Mouse (Mus musculus) heart, adult 18-20 months (tissue): ENCODE measurements at regions not wholly inside any gene's neighbourhood (a gene's known extent, or its start where the extent isn't known, plus 50 kb on each side); places are given as distances from the start of the nearest gene placed in this dataset.
"Not testable (repeated sequence)": the region's sequence is repeated elsewhere in the genome, so short reads cannot be mapped to it uniquely, and the experiment has no call there.

ENCODE experiments used
- DNase-seq, 2 experiments: peaks; one replicate each; pipeline ENCODE4 v3.0.0; 2021 to 2022; ENCODE audit warnings: mixed read lengths in 1 of 2

GRCm38 (mm10) chr17:4563641-4564040 is 430.5 kb upstream of the Arid1b start:
- DNase-seq, result no peak

- no peak for DNase-seq
Measured at GRCm38 (mm10) chr17:4576883-4577282, 417.2 kb upstream of the Arid1b start.

- DNase-seq, result no peak
Measured at GRCm38 (mm10) chr17:4581851-4582250, 412.3 kb upstream of the Arid1b start.

GRCm38 (mm10) chr17:4610481-4610880 is 383.7 kb upstream of the Arid1b start:
- DNase-seq, result peak in 1 of 2 experiments; percentile 3

GRCm38 (mm10) chr17:4610993-4611392 is 383.1 kb upstream of the Arid1b start:
- DNase-seq, result no peak

- peak in 1 of 2 experiments; percentile 15 for DNase-seq
Measured at GRCm38 (mm10) chr17:4611711-4612110, 382.4 kb upstream of the Arid1b start.

GRCm38 (mm10) chr17:4612136-4612535 is 382.0 kb upstream of the Arid1b start:
- peak; percentile 49 to 69 for DNase-seq

GRCm38 (mm10) chr17:4612741-4613140 is 381.4 kb upstream of the Arid1b start:
- peak; percentile 61 to 67 for DNase-seq

- no peak for DNase-seq
Measured at GRCm38 (mm10) chr17:4620361-4620760, 373.8 kb upstream of the Arid1b start.

- DNase-seq, result not testable (repeated sequence)
Measured at GRCm38 (mm10) chr17:4626126-4626525, 368.0 kb upstream of the Arid1b start.

- DNase-seq, result no peak
Measured at GRCm38 (mm10) chr17:4627542-4627941, 366.6 kb upstream of the Arid1b start.

- DNase-seq, result no peak
Measured at GRCm38 (mm10) chr17:4631122-4631521, 363.0 kb upstream of the Arid1b start.

GRCm38 (mm10) chr17:4632506-4632905 is 361.6 kb upstream of the Arid1b start:
- no peak for DNase-seq

GRCm38 (mm10) chr17:4633771-4634170 is 360.4 kb upstream of the Arid1b start:
- no peak for DNase-seq

GRCm38 (mm10) chr17:4636796-4637353 is 357.3 kb upstream of the Arid1b start:
- DNase-seq, result no peak

- no peak for DNase-seq
Measured at GRCm38 (mm10) chr17:4639531-4639930, 354.6 kb upstream of the Arid1b start.

GRCm38 (mm10) chr17:4640555-4640954 is 353.6 kb upstream of the Arid1b start:
- peak; percentile 61 to 77 for DNase-seq

GRCm38 (mm10) chr17:4641166-4641565 is 353.0 kb upstream of the Arid1b start:
- peak; percentile 18 to 28 for DNase-seq

- DNase-seq, result no peak
Measured at GRCm38 (mm10) chr17:4642046-4642445, 352.1 kb upstream of the Arid1b start.

- DNase-seq, result no peak
Measured at GRCm38 (mm10) chr17:4643343-4643742, 350.8 kb upstream of the Arid1b start.

- no peak for DNase-seq
Measured at GRCm38 (mm10) chr17:4648603-4649002, 345.5 kb upstream of the Arid1b start.

GRCm38 (mm10) chr17:4654221-4654620 is 339.9 kb upstream of the Arid1b start:
- no peak for DNase-seq

GRCm38 (mm10) chr17:4661996-4662395 is 332.1 kb upstream of the Arid1b start:
- no peak for DNase-seq

GRCm38 (mm10) chr17:4668511-4668910 is 325.6 kb upstream of the Arid1b start:
- no peak for DNase-seq

GRCm38 (mm10) chr17:4673271-4673670 is 320.9 kb upstream of the Arid1b start:
- no peak for DNase-seq
